Mouse (Mus musculus): ENCODE data around the gene Ihh. TPM values are rescaled to one million over a fixed set of nuclear protein-coding genes. Genes with fewer than 3 reads are reported as not detected.

The Ihh gene
- polyA plus RNA-seq, 1 experiment from 2014 or later = 3.3 TPM

GRCm38 (mm10) chr1:74898656-74899431 is 52.6 kb downstream of the Ihh start:
- Histone ChIP-seq H3K27me3 (peaks cover 99% of the 10 kb centered on the region), H3K4me3 (replicated peaks) (no peak overlapping the region), H3K4me2 (no peak overlapping the region; the same call in 1 of the 2 replicates), H3K27ac (no peak overlapping the region), H3K9ac (replicated peaks) (no peak overlapping the region), H3K9me3 (no peaks in the 10 kb centered on the region), H3K36me3 (no peaks in the 10 kb centered on the region), H3K4me1 (replicated peaks) (peaks cover 27% of the 10 kb centered on the region)
- ATAC-seq (ENCODE audit: insufficient number of reproducible peaks, insufficient read depth, low FRiP score, low TSS enrichment, low read depth) = no peak
- WGBS = 6% methylated on average over 7 of the region's 10 CpGs

DNA sequence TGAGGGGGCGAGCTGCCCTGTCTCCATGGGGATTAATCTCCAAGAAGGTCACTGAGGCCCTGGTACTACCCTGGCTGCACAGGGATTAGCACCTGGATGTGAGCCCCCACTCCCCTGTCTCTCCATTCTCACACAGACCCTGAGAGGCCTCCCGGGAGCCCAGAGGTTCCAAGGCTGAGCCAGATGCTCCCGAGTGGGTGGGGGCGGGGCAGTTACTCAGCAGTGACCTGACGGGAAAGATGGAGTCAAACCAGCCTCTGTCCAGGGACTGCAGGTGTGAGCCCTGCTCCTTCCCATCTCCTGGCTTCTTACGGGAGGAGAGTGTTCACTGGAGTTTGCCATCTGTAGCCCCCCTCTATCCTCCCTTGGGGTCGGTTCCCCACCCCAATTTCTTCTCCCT is 53.5 kb downstream of the Ihh start:
- H3K9me3 ChIP-seq = no peaks in the 10 kb centered on the region
- ATAC-seq (ENCODE audit: insufficient number of reproducible peaks, insufficient read depth, low FRiP score, low TSS enrichment, low read depth) = 0 out of 2 replicates have a peak, but pooled peaks have one; percentile 12
- peaks cover 29% of the 10 kb centered on the region for H3K4me1 ChIP-seq (replicated peaks)
- H3K4me3 ChIP-seq (replicated peaks) = no peak overlapping the region
- 1% methylated on average over 7 of the region's 7 CpGs for WGBS
- H3K36me3 ChIP-seq = no peaks in the 10 kb centered on the region
- H3K27me3 ChIP-seq = peaks cover 99% of the 10 kb centered on the region
- no peak overlapping the region for H3K4me2 ChIP-seq
- H3K27ac ChIP-seq = no peak overlapping the region
- no peak overlapping the region for H3K9ac ChIP-seq (replicated peaks)

MicroRNA genes within 50 kb of the gene (microRNA counts, 519-probe panel; counts per million panel counts)
- 5,094 counts per million, percentile 51 among the panel's probes with 10 or more counts for microRNA mmu-miR-375

Small RNAs within 50 kb of the gene (microRNA-seq; reads per million reads assigned to microRNA genes)
- gene Mir375 = 1,483 reads per million, percentile 79 among the genes with 10 or more reads in this experiment

Other genes starting within 250 kb of the Ihh start
- gene Cyp27a1, start 238.1 kb downstream of the Ihh start, polyA plus RNA-seq (2016; fragmentation: Nextera tagmentation; extraction: Ambion mirVana) = 14.9 and 15.8 TPM in 2 replicates
- gene Prkag3, start 202.5 kb downstream of the Ihh start, polyA plus RNA-seq (2016; fragmentation: Nextera tagmentation; extraction: Ambion mirVana) = 0.46 and 0.47 TPM in 2 replicates
- 38.7 and 40.5 TPM in 2 replicates for gene Wnt6, start 179.8 kb downstream of the Ihh start, polyA plus RNA-seq (2016; fragmentation: Nextera tagmentation; extraction: Ambion mirVana)
- gene Wnt10a, start 160.2 kb downstream of the Ihh start, polyA plus RNA-seq (2016; fragmentation: Nextera tagmentation; extraction: Ambion mirVana) = 3.4 and 3.5 TPM in 2 replicates
- gene Cdk5r2, start 96.7 kb downstream of the Ihh start, polyA plus RNA-seq (2016; fragmentation: Nextera tagmentation; extraction: Ambion mirVana) = not detected in 2 replicates
- 0.26 and 0.49 TPM in 2 replicates for gene Fev, start 66.3 kb downstream of the Ihh start, polyA plus RNA-seq (2016; fragmentation: Nextera tagmentation; extraction: Ambion mirVana)
- gene Cryba2, start 58.5 kb downstream of the Ihh start, polyA plus RNA-seq (2016; fragmentation: Nextera tagmentation; extraction: Ambion mirVana) = not detected in 2 replicates
- not detected in 2 replicates for gene Cfap65, start 16.1 kb downstream of the Ihh start, polyA plus RNA-seq (2016; fragmentation: Nextera tagmentation; extraction: Ambion mirVana)
- 12.0 and 12.1 TPM in 2 replicates for gene Nhej1, start 173.5 kb upstream of the Ihh start, polyA plus RNA-seq (2016; fragmentation: Nextera tagmentation; extraction: Ambion mirVana)
- 0.10 TPM in 1 of 2 replicates, not detected in the other for gene Slc23a3, start 182.2 kb upstream of the Ihh start, polyA plus RNA-seq (2016; fragmentation: Nextera tagmentation; extraction: Ambion mirVana)
- 40.4 and 41.1 TPM in 2 replicates for gene Cnppd1, start 191.0 kb upstream of the Ihh start, polyA plus RNA-seq (2016; fragmentation: Nextera tagmentation; extraction: Ambion mirVana)
- gene Retreg2, start 191.1 kb upstream of the Ihh start, polyA plus RNA-seq (2016; fragmentation: Nextera tagmentation; extraction: Ambion mirVana) = 36.9 and 38.0 TPM in 2 replicates
- gene Zfand2b, start 217.0 kb upstream of the Ihh start, polyA plus RNA-seq (2016; fragmentation: Nextera tagmentation; extraction: Ambion mirVana) = 34.9 and 37.1 TPM in 2 replicates
- 36.3 and 41.1 TPM in 2 replicates for gene Abcb6, start 228.7 kb upstream of the Ihh start, polyA plus RNA-seq (2016; fragmentation: Nextera tagmentation; extraction: Ambion mirVana)
- gene Ankzf1, start 240.5 kb upstream of the Ihh start, polyA plus RNA-seq (2016; fragmentation: Nextera tagmentation; extraction: Ambion mirVana) = 26.6 and 27.8 TPM in 2 replicates
- 22.0 and 24.1 TPM in 2 replicates for gene Atg9a, start 240.5 kb upstream of the Ihh start, polyA plus RNA-seq (2016; fragmentation: Nextera tagmentation; extraction: Ambion mirVana)

Measured in limb, embryonic 12.5 days (tissue).